Mouse (Mus musculus) lung, adult 2 months (tissue): ENCODE measurements around the gene Setd1b.

Experiments used
- CTCF ChIP-seq: fragments of 200-500 bp; IDR thresholded peaks from 2 replicates; pipeline ENCODE4 v1.5.1; 2011; ENCODE audit warnings: mild to moderate bottlenecking, low read length, control low read depth; ENCODE audit not compliant: insufficient read depth
- POLR2A ChIP-seq: fragments of 200-500 bp; IDR thresholded peaks from 2 replicates; pipeline ENCODE4 v1.6.1; 2011; ENCODE audit warnings: low read depth, mild to moderate bottlenecking, control low read depth, low read length, borderline replicate concordance; ENCODE audit errors: extremely low read depth

- TF ChIP-seq POLR2A (no peak), CTCF (no peak)
These were observed 13.4 kb upstream of the Setd1b start for GRCm38 (mm10) chr5:123128426-123129169.
